Mouse (Mus musculus) layer of hippocampus, postnatal 36 days (tissue): ENCODE data around the gene Ttc28. TPM values are rescaled to one million over a fixed set of nuclear protein-coding genes. Genes with fewer than 3 reads are reported as not detected.
A peak's percentile ranks its signal among the peaks of the same experiment; 100 is the strongest.

Experiments used
- DNase-seq, 2 experiments: peaks; one replicate each; pipeline ENCODE4 v3.0.0; 2022
- total RNA-seq, 2 experiments: library from RNA; stranded (reverse); gene quantifications; 2 replicates each; pipeline ENCODE4 v1.2.3; 2021

Gene Ttc28
- total RNA-seq, 2 experiments from 2014 or later = 12.7 to 13.0 TPM

GRCm38 (mm10) chr5:111050135-111050534, 170.5 kb downstream of the Ttc28 start:
- DNase-seq = no peak

GRCm38 (mm10) chr5:111054380-111054779, 174.8 kb downstream of the Ttc28 start:
- no peak for DNase-seq

GRCm38 (mm10) chr5:111054848-111055428, 175.3 kb downstream of the Ttc28 start:
- DNase-seq = no peak

GRCm38 (mm10) chr5:111055507-111055906, 175.9 kb downstream of the Ttc28 start:
- no peak for DNase-seq

GRCm38 (mm10) chr5:111057084-111057483, 177.5 kb downstream of the Ttc28 start:
- DNase-seq = no peak

- peak; percentile 43 to 62 for DNase-seq
Measured at GRCm38 (mm10) chr5:111058401-111059139, 179.0 kb downstream of the Ttc28 start.

- no peak for DNase-seq
Measured at GRCm38 (mm10) chr5:111059140-111059921, 179.7 kb downstream of the Ttc28 start.

GRCm38 (mm10) chr5:111060246-111060745, 180.7 kb downstream of the Ttc28 start:
- DNase-seq = no peak

- DNase-seq = no peak
Measured at GRCm38 (mm10) chr5:111063155-111063554, 183.6 kb downstream of the Ttc28 start.

GRCm38 (mm10) chr5:111063991-111064390, 184.4 kb downstream of the Ttc28 start:
- DNase-seq = no peak

GRCm38 (mm10) chr5:111065770-111066169, 186.2 kb downstream of the Ttc28 start:
- DNase-seq = no peak

GRCm38 (mm10) chr5:111069503-111069902, 189.9 kb downstream of the Ttc28 start:
- no peak for DNase-seq

- no peak for DNase-seq
Measured at GRCm38 (mm10) chr5:111069931-111070330, 190.3 kb downstream of the Ttc28 start.

GRCm38 (mm10) chr5:111070361-111070760, 190.8 kb downstream of the Ttc28 start:
- no peak for DNase-seq

GRCm38 (mm10) chr5:111073316-111073736, 193.7 kb downstream of the Ttc28 start:
- DNase-seq = no peak

GRCm38 (mm10) chr5:111074050-111074449, 194.4 kb downstream of the Ttc28 start:
- DNase-seq = no peak

- no peak for DNase-seq
Measured at GRCm38 (mm10) chr5:111075841-111076240, 196.2 kb downstream of the Ttc28 start.

- DNase-seq = no peak
Measured at GRCm38 (mm10) chr5:111077261-111077660, 197.7 kb downstream of the Ttc28 start.

GRCm38 (mm10) chr5:111080601-111081000, 201.0 kb downstream of the Ttc28 start:
- DNase-seq = no peak

GRCm38 (mm10) chr5:111085849-111086248, 206.2 kb downstream of the Ttc28 start:
- DNase-seq = no peak

GRCm38 (mm10) chr5:111096750-111097149, 217.1 kb downstream of the Ttc28 start:
- no peak for DNase-seq

GRCm38 (mm10) chr5:111097233-111098160, 217.9 kb downstream of the Ttc28 start:
- DNase-seq = no peak
